ENCODE assay signal across 9 mouse cellular contexts in the genomic region with DNA sequence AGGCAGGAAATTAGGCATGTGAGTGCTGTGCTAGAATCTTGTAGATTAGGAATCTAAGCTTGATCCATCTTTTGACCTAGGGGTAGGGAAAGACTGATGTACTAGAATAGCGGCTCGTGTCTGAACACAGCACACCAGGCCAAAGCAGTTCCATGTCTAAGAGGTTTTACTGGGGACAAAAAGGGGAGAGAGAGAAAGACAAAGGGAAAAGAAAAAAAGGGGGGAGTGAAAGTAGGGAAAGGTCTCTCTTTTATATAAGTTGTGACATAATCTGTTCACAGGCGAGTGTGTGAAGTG.
DNase-seq lines count a peak whose midpoint lies in the region; ATAC-seq lines count a peak whose summit lies in the region.
"Had no signal": no experiment of that assay in that cellular context is flagged by ENCODE, and none has a peak within 500 bp of the region (broad histone marks: within the 10 kb centered on the region; RNA-seq: fewer than 3 reads in every experiment).

No protein-coding gene starts in this region.

- H3K9ac ChIP-seq in lung, embryonic 16.5 days (ENCODE audit: low read length): peak overlapping the region; percentile 38; the same call in 1 of the 2 replicates
- no peak overlapping the region for H3K9ac ChIP-seq in forebrain, embryonic 15.5 days (replicated peaks)
- no peak overlapping the region for H3K9ac ChIP-seq in limb, embryonic 12.5 days (replicated peaks)
- H3K9ac ChIP-seq in neural tube, embryonic 14.5 days (replicated peaks; ENCODE audit: low read depth, low read length): no peak overlapping the region
- no peak overlapping the region for H3K9ac ChIP-seq in liver, embryonic 11.5 days (ENCODE audit: low read depth, low read length)

- no peaks in the 10 kb centered on the region for H3K36me3 ChIP-seq in lung, embryonic 16.5 days (ENCODE audit: control insufficient read depth, insufficient read depth, low read length)
- H3K36me3 ChIP-seq in forebrain, embryonic 15.5 days: no peaks in the 10 kb centered on the region
- no peaks in the 10 kb centered on the region for H3K36me3 ChIP-seq in limb, embryonic 12.5 days
- H3K36me3 ChIP-seq in neural tube, embryonic 14.5 days (ENCODE audit: control insufficient read depth, insufficient read depth, low read length): no peaks in the 10 kb centered on the region
- no peaks in the 10 kb centered on the region for H3K36me3 ChIP-seq in liver, embryonic 11.5 days (ENCODE audit: control insufficient read depth, insufficient read depth, low read length)

- DNase-seq in lung, postnatal 36 days: no peak
- DNase-seq in adipocyte (ENCODE audit: low spot score): no peak
- no peak for DNase-seq in frontal cortex, postnatal 36 days (ENCODE audit: low spot score in 2 of 2)
- DNase-seq in liver, embryonic 11.5 days (ENCODE audit: low spot score): no peak
- DNase-seq: thymus, adult 2 months had no signal

- ATAC-seq in lung, embryonic 16.5 days (ENCODE audit: low read depth): no peak
- peak; percentile 45 for ATAC-seq in forebrain, embryonic 15.5 days (replicated peaks)
- ATAC-seq in limb, embryonic 12.5 days (ENCODE audit: insufficient number of reproducible peaks, insufficient read depth, low FRiP score, low TSS enrichment, low read depth): no peak
- no peak for ATAC-seq in neural tube, embryonic 14.5 days (ENCODE audit: low read depth)
- ATAC-seq in liver, embryonic 11.5 days (replicated peaks; ENCODE audit: low FRiP score): no peak

- H3K27ac ChIP-seq in lung, embryonic 16.5 days (ENCODE audit: low read length): peak overlapping the region; percentile 89
- H3K27ac ChIP-seq in forebrain, embryonic 15.5 days (replicated peaks): no peak overlapping the region; the same call in 1 of the 2 replicates
- H3K27ac ChIP-seq in limb, embryonic 12.5 days: peak overlapping the region; percentile 68
- H3K27ac ChIP-seq in neural tube, embryonic 14.5 days (ENCODE audit: low read depth, low read length): peak overlapping the region; percentile 66
- no peak overlapping the region for H3K27ac ChIP-seq in liver, embryonic 11.5 days (ENCODE audit: low read depth, low read length)

- no peaks in the 10 kb centered on the region for H3K9me3 ChIP-seq in lung, embryonic 16.5 days (ENCODE audit: control insufficient read depth, low read length)
- H3K9me3 ChIP-seq in forebrain, embryonic 15.5 days: no peaks in the 10 kb centered on the region
- no peaks in the 10 kb centered on the region for H3K9me3 ChIP-seq in limb, embryonic 12.5 days
- no peaks in the 10 kb centered on the region for H3K9me3 ChIP-seq in neural tube, embryonic 14.5 days (ENCODE audit: control insufficient read depth, low read length)
- no peaks in the 10 kb centered on the region for H3K9me3 ChIP-seq in liver, embryonic 11.5 days (ENCODE audit: control insufficient read depth, low read length)

- peaks cover 16% of the 10 kb centered on the region for H3K4me1 ChIP-seq in lung, embryonic 16.5 days (replicated peaks; ENCODE audit: control insufficient read depth, insufficient read depth, low read length)
- peaks cover 11% of the 10 kb centered on the region for H3K4me1 ChIP-seq in forebrain, embryonic 15.5 days
- peaks cover 15% of the 10 kb centered on the region for H3K4me1 ChIP-seq in limb, embryonic 12.5 days (replicated peaks)
- peaks cover 9% of the 10 kb centered on the region; the same call in 1 of the 2 replicates for H3K4me1 ChIP-seq in neural tube, embryonic 14.5 days (ENCODE audit: control insufficient read depth, insufficient read depth, low read length)
- H3K4me1 ChIP-seq in liver, embryonic 11.5 days (replicated peaks; ENCODE audit: control insufficient read depth, insufficient read depth, low read length): no peaks in the 10 kb centered on the region

- no peaks in the 10 kb centered on the region for H3K27me3 ChIP-seq in lung, embryonic 16.5 days (ENCODE audit: control insufficient read depth, insufficient read depth, low read depth, low read length)
- H3K27me3 ChIP-seq in forebrain, embryonic 15.5 days: peaks cover 41% of the 10 kb centered on the region
- H3K27me3 ChIP-seq in limb, embryonic 12.5 days: no peaks in the 10 kb centered on the region
- H3K27me3 ChIP-seq in neural tube, embryonic 14.5 days (ENCODE audit: control insufficient read depth, insufficient read depth, low read length): no peaks in the 10 kb centered on the region; the same call in 1 of the 2 replicates
- H3K27me3 ChIP-seq in liver, embryonic 11.5 days (replicated peaks; ENCODE audit: control insufficient read depth, insufficient read depth, low read length): no peaks in the 10 kb centered on the region

- no peak overlapping the region for H3K4me3 ChIP-seq in lung, embryonic 16.5 days (ENCODE audit: low read length)
- no peak overlapping the region for H3K4me3 ChIP-seq in forebrain, embryonic 15.5 days
- no peak overlapping the region for H3K4me3 ChIP-seq in limb, embryonic 12.5 days (replicated peaks)
- no peak overlapping the region for H3K4me3 ChIP-seq in neural tube, embryonic 14.5 days (ENCODE audit: low read depth, low read length)
- H3K4me3 ChIP-seq in liver, embryonic 11.5 days (ENCODE audit: low read depth, low read length): no peak overlapping the region

- peak overlapping the region; percentile 18; the same call in 1 of the 2 replicates for H3K4me2 ChIP-seq in lung, embryonic 16.5 days (ENCODE audit: low read depth, low read length)
- no peak overlapping the region for H3K4me2 ChIP-seq in forebrain, embryonic 15.5 days (replicated peaks)
- H3K4me2 ChIP-seq in limb, embryonic 12.5 days: no peak overlapping the region
- H3K4me2 ChIP-seq in neural tube, embryonic 14.5 days (ENCODE audit: low read depth, low read length): peak overlapping the region; percentile 17; the same call in 1 of the 2 replicates
- H3K4me2 ChIP-seq in liver, embryonic 11.5 days: no peak overlapping the region

- 81% methylated on average over 3 of the region's 3 CpGs for WGBS in lung, embryonic 16.5 days
- 28% methylated on average over 3 of the region's 3 CpGs for WGBS in forebrain, embryonic 15.5 days
- 88% methylated on average over 3 of the region's 3 CpGs for WGBS in limb, embryonic 12.5 days
- WGBS in neural tube, embryonic 14.5 days: 37% methylated on average over 3 of the region's 3 CpGs
- WGBS in liver, embryonic 11.5 days: 88% methylated on average over 3 of the region's 3 CpGs

Comparison
In these comparisons a context has a peak if more than half of its experiments do, and no peak if none do; other contexts are left out.
1. H3K27ac ChIP-seq: peak in lung, embryonic 16.5 days (single experiment), limb, embryonic 12.5 days (single experiment) and neural tube, embryonic 14.5 days (single experiment); none in forebrain, embryonic 15.5 days (single experiment) and liver, embryonic 11.5 days (single experiment).
2. H3K4me2 ChIP-seq: peak in lung, embryonic 16.5 days (single experiment) and neural tube, embryonic 14.5 days (single experiment); none in forebrain, embryonic 15.5 days (single experiment), limb, embryonic 12.5 days (single experiment) and liver, embryonic 11.5 days (single experiment).